Mouse (Mus musculus) cerebellum, postnatal 10 days (tissue): ENCODE data around the gene Fhad1.
"Not testable (repeated sequence)": the region's sequence is repeated elsewhere in the genome, so short reads cannot be mapped to it uniquely, and the experiment has no call there.

Source experiments
- DNase-seq, 2 experiments: peaks; one replicate each; pipeline ENCODE4 v3.0.0; 2021; ENCODE audit warnings: mixed read lengths in 2 of 2

The Fhad1 gene

DNA sequence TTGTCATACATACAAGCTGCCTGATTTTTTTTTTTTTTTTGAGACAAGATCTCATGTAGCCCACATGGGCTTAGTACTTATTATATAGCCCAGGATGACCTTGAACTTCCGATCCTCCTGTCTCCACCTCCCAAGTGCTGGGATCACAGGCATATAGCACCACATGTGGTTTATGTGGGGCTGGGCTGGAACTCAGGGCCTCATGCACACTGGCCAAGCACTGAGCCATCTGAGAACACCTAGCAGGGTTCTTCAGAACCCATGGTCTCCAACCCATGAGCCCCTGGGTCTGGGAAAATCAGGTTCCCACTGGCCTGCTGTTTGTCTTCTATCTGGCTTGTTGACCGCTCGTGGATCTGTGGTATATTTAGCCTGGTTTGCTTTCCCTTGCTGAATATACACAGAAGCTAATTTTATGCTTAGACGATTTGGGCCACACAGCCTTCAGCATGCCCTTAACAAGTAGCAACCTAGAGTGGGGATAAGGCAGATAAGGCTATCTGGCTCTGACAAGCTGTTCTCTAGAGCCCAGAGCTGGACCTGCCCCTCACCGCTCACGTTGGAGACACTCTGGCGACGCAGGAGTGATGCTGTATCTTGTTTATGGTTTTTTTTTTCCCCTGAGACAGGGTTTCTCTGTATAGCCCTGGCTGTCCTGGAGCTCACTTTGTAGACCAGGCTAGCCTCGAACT, 24.9 kb upstream of the Fhad1 start:
- DNase-seq, result no peak

DNA sequence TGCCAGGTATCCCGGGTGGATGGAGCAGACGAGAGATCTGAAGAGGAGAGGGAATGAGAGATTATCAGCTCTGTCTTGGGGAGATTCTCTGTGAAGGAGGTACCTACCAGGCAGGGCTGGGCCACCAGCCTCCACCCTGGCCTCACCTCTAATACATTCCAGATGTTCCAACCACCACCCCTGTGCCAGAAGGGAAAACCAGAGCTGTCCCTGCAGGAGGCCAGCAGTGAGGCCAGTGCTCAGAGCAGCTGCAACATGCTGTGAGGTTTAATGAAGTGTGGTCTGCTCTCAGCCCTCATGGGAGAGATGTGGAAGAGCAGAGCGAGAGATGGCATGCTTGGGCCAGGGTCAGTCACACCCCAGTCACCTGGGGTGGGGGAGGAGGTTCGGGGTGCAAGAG, 23.0 kb upstream of the Fhad1 start:
- DNase-seq, result no peak

DNA sequence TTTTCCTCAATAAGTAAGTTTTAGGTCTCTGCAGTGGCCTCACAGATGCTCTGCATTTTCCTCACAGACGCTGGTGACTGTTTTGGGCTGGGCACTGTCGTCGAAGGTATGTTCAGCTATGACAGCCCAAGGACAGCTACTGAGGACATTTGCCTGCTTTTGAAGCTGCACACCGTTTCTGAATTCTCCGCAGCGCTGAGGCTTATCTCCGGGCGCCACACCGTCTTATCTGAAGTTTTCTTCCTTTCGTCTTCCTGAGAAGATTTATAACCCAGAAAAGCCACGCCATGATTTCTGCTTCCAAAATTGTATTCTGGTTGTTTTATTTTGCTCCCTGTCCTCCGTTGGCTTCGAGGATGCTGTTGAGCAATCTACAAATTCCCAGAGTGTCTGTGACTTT, 13.7 kb upstream of the Fhad1 start:
- no peak for DNase-seq

DNA sequence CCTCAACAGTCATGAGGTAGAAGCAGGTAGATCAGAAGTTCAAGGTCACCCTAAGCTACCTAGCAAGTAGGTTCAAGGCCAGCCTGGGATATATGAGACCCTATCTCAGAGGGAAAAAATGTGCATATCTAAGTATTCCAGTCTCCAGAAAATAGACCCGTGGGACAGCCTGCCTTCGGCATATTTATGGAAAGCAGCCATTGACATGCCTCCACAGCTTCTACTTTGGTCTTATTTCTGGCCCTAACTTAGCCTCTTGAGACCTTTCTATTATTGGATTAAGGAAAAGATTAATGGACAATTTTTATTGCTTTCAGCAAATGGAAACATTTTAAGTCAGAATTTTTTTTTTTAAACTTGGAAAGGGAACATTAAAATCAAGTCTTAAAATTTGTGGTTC, 12.1 kb upstream of the Fhad1 start:
- DNase-seq, result no peak

DNA sequence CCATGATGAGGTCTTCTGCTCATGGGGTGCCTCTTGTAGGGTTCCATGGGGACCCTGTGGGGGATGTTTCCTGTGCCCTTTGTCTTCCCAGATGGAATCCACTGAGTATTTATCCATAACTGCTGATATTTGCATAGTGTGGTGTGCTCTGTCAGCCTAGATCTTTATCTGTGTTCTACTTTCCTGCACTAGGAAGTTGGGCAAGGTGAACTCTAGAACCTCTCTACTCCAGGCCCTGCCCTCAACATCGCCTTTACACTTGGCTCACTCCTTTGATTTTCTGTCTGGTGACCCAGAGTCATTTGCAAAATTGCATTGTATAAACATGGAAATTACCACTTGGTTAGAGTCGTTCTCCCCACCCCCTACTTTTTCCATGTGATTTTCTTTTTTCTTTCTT, 9.7 kb upstream of the Fhad1 start:
- DNase-seq, result no peak

DNA sequence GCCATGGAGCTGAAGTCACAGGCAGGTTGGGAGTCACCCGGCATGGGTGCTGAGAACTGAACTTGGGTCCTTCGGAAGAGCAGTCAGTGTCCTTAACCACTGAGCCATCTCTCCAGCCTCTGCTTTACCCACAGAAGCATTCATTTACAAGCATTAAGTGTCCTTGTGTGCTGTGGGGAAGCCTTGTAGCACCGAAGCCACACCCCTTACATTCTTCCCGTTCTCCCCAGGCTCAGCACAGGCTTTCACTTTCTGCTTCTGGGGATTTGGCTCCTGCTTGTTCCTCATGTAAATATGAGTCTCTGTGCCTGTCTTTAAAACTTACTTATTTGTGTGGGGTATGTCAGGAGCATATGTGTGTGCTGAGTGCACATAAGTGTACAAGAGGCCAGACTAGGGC, 8.3 kb upstream of the Fhad1 start:
- no peak for DNase-seq

DNA sequence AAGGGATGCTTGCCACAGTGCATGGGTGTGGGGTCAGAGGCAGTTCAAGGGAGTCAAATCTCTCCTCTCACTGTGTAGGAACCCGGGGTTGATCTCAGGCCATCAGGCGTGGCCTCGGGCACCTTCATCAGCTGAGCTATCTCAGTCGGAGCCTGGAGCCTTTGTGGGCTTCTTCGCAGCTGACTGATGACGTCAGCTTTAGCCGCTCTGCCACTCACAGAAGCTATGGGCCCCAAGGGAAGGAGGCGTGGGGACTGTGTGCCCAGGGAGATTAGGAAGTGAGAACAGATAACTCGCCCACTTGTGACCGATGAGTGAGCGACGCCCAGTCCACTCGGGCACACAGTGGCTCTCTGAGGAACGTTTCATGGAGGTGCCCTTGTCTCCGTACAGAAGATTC, 2.8 kb upstream of the Fhad1 start:
- DNase-seq, result no peak

DNA sequence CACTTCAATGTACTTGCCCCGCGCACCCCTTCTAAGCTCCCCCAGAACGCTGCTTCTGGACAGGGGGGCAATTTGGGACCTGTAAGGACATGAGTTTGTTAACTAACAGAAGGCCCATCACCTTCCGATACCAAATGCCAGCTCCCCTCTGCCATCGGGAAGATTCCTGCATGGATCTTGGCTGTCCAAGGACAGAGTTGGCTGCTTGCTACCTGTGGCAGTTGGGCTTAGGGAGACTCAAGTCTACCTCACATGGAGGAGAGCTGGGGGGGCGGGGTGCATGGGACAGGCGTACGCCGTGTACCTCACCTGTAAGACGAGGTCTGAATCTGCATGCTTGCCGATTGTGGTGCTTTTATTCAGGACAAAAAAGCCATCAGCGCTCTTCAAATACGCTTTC, 3.6 kb downstream of the Fhad1 start:
- DNase-seq, result peak; percentile 57 to 59

DNA sequence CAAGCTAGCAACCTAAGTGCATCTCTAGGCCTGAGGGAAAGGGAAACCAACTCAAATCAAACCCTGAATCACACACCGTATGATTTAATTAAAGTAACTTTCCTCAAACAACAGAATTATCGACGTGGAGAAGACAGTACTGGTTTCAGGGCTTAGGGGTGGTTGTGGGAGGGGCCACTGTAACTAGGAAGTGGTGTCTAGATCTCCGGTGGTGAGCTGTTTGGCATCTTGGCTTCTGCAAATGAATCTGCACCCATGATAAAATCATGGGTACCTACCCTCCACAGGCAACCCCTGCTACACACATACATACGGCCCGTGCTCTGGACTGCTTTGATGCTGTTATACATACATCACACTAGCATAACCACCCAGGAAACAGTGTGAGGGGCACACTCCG, 4.4 kb downstream of the Fhad1 start:
- DNase-seq, result no peak

DNA sequence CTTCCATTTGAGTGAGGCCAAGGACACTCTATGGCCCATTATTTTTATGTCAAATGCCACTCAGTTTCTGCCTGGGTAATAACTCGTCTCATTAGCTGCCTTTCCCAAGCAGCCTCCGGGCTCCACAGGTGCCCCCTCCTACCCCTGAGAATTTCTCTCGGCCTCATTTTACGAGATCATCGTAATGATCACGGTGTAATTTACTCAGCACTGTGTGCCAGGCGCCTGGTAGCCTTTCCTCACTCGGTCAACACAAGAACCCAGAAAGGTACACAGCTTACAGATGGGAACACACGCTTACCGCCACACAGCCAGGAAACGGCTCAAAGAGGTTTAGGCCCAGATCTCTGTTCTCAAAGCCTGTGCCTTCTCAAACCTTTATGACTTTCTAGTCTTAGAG, 6.7 kb downstream of the Fhad1 start:
- no peak for DNase-seq

DNA sequence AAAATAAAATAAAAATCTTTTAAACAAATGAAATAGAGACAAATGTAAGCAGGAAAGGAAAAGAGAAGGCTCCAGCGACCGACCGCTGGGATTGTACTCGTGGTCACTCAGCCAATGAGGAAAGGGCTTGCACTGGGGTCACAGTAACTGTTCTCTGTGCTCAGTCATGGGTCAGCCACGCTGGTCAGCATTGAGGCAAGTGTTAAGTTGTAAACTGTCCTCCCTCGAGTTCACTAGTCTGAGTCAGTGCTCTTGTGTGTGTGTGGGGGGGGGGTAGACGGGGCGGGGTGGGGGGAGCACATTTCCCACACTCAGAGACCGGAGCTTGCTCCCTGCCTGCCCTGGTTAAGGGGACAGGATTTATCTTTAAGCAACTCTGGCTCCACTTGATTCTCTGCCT, 14.3 kb downstream of the Fhad1 start:
- no peak for DNase-seq

DNA sequence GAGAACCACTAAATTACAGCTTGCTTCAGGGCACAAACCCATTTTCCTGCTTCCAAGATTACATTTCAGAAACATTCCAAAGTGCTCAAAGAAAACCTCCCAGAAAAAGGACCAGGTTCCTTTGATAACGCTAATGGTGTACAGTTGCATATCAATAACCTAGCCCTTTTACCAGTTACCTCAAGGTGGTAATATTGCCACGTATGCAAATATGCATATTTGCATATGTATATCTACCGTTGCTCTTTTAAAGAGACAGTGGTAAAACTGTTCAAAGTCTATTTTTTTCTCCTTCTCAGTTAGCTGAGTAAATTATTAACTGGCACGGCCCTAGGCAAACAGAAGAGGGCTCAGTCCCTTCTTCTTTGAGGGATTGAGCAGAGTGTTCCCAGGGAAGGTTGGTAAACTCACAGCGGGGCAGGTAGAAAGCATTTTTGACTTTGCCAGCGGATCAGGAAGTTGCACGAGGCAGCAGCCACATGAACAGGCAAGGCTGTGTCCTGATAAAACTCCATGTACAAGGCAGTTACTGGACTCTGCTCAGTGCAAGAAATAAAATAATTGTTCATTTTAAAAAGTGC, 15.3 kb downstream of the Fhad1 start:
- no peak for DNase-seq

DNA sequence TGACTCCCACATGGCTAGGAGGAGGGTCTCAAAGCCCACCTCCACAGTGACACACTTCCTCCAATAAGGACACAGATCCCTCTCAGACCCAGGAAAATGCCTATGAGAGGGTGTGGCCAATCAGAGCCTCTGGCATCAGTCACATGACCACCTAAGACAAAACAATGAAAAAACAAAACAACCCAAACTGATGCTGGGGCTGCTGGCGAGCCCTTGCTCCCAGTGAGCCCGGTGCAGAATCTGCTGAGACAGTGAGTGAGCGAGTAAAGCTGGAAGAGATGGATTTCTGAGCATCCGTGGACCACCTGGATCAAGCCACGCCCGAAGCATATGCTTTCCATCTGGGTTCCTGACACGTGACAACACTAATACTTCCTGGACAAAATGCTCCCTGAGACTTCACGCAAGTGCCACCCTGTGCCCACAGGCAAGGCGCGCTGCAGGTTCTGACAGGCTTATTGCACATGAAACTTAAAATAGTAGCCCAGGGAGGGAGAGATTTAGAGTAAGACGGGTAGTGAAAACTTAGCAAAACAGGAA, 16.5 kb downstream of the Fhad1 start:
- DNase-seq, result peak; percentile 41 to 51

DNA sequence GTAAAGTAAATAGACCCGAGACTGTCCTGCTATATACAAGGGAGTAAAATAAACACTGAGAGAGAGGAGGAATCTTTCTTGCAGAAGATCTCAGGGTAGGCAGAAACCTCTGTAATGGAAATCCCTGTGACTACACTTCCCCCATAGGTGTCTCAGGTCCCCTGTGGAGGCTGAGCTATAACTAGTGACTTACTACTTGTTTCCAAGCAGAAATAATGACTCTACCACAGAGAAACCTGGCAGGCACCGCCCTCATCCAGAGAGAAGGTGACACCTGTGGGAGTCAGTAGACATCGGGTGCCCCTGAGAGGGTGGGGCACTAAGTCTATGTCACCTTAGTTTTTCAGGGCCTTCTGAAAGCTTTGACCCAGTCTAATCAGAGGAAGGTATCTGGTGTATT, 18.0 kb downstream of the Fhad1 start:
- no peak for DNase-seq

DNA sequence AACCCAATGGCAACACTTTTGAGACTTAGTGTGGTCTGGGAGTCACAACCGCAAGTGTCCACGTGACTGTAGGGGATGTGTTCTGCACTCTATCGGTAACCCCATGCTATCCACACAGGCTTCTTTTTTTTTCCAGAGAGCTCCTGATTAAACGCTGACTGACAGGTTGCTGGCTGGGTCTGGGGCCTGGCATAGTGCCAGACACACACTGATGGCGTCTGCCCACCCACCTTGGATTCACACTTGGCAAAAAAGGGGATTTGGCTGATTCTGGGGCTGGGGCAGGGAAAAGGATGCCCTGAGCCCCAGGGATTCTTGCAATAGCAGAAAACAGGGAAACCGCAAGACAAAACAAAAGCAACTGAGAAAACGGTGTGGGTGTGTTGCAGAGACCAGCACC, 18.8 kb downstream of the Fhad1 start:
- DNase-seq, result peak; percentile 88 to 90

DNA sequence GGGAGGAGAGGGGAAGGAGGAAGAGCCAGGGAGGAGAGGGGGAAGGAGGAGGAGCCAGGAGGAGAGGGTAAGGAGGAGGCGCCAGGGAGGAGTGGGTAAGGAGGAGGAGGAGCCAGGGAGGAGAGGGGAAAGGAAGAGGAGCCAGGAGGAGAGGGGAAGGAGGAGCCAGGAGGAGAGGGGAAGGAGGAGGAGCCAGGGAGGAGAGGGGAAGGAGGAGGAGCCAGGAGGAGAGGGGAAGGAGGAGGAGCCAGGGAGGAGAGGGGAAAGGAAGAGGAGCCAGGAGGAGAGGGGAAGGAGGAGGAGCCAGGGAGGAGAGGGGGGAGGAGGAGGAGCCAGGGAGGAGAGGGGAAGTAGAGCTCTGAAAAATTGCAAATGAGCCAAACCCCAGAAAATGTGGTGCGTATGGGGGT, 20.8 kb downstream of the Fhad1 start:
- DNase-seq, result not testable (repeated sequence)

DNA sequence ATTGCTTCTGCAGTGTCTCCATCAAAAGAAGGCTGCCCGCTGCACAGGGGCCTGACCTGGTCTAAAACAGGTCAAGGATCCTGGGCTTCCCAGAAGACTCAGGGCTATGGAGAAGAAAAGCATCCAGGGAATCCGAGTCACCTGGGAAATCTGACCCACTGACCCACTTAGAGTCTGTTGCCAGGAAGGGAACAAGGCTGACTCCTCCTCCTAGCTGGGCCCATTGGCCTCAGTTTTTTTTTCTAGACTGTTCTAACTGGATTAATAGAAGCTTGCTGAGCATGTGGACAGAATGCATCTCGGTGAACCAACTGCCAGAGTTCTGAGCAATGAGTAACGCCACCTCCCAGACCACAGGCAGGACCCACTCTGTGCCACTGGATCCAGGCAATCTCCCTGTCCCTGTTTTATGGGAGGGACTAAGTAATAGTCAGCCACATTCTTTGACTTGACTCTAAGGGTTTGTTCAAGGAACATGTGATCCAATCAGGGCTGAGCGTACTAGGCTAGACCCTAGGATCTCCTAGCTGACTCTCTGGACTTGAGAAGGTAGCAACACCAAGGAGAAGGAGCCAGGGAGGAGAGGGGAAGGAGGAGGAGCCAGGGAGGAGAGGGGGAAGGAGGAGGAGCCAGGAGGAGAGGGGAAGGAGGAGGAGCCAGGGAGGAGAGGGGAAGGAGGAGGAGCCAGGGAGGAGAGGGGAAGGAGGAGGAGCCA, 21.4 kb downstream of the Fhad1 start:
- DNase-seq, result no peak

DNA sequence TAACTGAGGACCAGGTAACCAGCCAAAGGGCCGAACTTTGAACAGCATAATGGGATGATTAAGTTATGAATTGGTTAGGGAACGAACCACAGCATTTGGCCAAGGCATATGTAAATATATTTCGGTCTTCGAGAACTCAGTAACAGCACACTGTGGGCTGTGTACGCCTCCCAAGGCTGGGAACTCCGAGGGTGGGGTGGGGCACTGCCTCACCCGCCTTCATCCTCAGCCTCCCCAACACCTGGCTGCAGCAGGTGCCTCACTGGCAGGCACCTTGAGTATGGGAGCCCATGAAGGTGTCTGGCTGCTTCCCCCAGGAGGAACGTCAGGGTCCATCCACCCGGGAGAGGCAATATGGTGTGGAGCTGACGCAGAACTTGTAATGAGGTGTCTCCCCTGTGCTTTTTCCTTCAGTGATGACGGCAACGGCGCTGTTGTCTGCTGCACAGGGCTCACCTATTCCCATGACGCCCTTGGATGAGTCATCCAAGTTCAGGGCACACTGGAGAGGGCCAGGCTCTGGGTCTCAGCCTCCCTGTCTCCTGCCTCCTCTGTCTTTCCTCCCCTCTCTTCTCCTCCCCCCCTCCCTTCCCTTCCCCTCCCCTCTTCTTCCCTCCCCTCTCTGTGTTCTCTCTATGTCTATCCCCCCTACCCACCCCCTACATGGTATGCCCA, 22.2 kb downstream of the Fhad1 start:
- no peak for DNase-seq

DNA sequence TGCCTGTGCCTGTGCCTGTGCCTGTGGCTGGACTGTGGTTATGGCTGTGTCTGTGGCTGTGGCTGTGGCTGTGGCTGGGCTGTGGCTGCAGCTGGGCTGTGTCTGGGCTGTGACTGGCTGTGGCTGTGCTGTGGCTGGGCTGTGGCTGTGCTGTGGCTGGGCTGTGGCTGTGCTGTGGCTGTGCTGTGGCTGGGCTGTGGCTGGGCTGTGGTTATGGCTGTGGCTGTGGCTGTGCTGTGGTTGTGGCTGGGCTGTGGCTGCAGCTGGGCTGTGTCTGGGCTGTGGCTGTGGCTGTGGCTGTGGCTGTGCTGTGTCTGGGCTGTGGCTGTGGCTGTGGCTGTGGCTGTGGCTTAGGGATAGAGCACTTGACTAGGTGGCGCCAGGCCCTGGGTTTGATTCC, 26.7 kb downstream of the Fhad1 start:
- DNase-seq, result no peak

DNA sequence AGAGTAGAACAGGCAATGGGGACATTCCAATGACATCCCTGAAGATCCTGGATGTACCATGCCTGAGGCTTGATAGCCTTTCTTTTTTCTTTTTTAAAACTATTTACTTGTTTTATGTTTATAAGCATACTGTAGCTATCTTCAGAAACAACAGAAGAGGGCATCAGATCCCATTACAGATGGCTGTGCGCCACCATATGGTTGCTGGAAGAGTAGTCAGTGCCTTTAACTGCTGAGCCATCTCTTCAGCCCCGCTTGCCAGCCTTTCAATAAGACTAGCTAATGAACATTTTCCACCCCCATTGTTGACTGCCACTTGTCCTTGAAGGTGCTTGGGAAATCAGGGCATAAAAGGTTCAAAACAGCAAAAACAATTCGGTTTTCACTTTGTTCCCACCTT, 31.2 kb downstream of the Fhad1 start:
- peak; percentile 72 to 75 for DNase-seq

DNA sequence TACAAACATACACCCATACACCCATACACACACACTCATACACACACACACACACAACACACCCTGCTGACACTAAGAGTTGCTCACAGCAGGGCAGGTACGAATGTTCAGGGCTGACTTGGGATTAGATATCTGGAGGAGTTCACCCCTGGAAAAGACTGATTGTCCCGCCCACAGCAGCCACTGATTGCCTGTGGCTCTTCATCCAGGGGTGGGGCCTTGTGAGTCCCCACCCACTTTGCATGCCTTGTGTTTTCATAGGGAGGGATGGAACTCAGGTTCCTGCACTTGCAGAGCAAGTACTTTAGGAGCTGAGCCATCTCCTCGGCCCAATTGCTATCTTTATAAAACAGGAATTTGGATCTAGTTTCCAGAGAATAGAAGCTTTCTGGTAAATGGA, 33.4 kb downstream of the Fhad1 start:
- DNase-seq, result no peak

DNA sequence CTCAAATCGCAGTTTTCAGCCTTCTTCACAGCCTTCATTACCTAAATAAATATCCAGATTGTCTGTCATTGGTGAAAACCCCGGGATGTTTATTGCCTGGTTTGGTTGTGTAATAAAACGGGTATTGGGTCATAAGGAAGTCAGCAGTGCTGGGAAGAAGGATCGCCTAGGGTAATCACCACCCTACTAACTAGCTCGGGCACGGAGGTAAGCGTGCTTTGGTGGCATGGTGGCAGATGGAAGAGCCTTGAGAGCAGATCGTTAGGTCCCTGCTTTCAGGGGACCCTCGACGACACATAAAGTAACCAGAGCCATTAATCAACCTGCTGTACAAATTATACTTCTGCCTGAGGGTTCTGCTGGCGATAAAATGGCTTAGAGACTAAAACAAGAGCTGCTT, 36.3 kb downstream of the Fhad1 start:
- no peak for DNase-seq

DNA sequence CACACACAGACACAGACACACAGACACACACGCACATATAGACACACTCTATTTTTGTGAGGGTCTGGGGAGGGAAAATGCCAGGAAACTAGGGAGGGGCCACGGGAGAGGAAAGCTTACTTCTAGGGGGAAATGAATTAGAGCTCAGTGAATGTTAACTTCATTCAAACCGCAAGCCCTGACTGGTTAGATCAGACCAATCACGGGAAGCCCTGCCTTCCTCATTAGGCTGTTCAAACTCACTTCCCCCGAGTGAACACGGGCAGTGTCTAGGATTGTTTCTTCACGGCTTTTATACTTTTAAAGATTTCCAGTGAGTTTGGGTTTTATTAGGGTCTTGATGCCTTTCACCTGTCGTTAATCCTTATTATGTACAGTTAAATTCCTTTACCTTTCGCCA, 37.5 kb downstream of the Fhad1 start:
- DNase-seq, result no peak

DNA sequence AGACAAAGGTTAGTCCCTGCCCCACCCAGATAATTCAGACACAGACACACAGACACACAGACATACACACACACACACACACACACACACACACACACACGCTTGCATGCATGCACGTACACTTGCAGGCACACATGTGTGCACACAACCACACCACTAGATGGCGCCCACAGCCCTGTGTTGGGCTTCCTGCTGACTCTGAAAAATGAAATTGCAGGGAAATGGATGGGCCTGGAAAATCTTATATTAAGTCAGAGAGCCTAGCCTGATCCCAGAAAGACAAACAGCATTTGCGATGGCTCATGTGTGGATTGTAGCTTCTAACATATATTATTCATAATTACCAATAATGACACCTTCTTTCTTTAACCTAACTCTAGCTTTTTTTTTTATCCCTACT, 38.7 kb downstream of the Fhad1 start:
- DNase-seq, result peak; percentile 71 to 73
